Mouse (Mus musculus): ENCODE measurements at regions not wholly inside any gene's neighbourhood (a gene's known extent, or its start where the extent isn't known, plus 50 kb on each side); places are given as distances from the start of the nearest gene placed in this dataset.
"Not testable (repeated sequence)": the region's sequence is repeated elsewhere in the genome, so short reads cannot be mapped to it uniquely, and the experiment has no call there.

DNA sequence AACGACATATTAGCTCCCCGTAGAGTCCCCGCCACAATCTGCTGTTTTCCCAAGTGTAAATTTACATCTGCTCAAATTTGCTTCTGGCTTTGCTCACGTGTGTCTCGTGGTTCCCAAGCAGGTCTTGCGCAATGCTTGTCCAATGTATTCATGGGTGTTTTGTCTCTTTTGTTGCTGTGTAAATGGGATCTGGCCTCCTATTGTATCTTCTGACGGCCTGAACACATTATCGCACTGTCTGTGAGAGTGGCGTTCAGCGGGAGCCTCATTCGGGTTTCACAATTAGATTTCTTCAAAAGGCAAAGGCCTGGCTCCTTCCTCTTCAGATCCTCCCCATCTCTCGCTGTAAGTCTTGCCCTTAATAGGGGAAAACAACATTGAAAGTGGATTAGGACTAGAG, 274.5 kb downstream of the Fam19a5 start:
- DNase-seq = no peak

DNA sequence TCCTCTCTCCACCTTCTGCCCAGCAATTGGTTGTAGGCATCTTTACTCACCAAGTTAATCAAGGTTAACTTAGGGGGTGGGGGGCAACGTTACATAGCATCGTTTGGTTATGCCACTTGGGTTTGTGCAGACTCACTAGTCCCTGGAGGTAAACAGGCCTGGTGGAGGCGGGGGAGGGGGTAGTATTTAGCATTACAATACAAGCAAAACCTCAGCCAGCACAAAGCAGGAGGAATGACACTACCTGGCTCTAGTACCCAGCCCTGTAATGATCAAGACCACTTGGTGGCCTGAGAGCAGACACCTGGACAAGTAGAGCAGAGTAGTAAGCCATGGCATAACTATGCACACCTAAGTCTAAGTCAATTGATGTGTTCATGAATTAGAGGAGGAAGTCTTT, 298.0 kb downstream of the Fam19a5 start:
- no peak for DNase-seq

DNA sequence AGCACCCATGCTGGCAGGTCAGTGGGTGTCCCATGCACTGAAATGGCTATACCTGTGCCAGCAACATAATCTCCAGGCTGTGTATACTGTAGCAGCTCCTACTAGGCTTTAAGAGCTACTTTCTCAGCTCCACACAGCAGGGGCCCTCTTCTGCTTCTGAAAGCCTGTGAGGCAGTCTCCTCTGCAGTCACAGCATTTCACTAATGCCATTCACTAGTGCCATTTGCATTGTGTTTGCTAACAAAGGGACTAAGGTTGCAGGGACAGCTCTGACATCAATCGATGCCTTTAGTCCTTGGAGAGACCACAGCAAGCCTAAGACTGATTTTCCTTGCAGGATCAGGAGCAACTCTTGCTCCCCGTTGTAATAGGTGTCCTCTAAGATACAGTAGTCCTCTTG, 315.0 kb downstream of the Fam19a5 start:
- no peak for DNase-seq

DNA sequence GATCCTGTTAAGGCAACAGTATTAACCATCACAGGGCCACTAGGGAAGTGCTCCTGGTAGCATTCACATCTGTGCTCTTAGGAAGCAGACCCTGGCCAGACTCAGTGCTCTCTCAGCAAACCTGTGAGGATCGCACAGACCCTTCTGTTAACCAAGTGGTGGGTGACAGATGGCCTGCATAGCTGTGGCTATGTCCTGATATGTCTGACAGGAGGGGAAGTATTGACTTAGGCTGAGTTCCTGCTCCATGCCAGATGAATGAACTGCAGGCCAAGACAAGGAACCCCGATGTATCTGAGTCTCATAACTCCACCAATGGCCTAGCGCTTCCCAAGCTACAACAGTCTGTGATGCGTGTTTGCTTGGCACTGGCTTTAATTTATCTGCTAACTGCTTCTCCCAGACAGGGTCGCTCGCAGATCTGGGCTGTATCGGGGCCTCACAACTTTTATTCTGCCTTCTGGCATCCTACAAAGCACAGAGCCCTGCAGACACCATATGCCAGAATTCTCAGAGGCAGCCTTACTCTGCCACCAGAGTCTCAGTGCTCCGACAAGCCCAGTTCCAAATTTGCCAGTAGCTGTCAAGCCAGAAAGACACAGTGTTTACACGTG, 332.3 kb downstream of the Fam19a5 start:
- peak in 1 of 2 experiments; percentile 16 for DNase-seq

DNA sequence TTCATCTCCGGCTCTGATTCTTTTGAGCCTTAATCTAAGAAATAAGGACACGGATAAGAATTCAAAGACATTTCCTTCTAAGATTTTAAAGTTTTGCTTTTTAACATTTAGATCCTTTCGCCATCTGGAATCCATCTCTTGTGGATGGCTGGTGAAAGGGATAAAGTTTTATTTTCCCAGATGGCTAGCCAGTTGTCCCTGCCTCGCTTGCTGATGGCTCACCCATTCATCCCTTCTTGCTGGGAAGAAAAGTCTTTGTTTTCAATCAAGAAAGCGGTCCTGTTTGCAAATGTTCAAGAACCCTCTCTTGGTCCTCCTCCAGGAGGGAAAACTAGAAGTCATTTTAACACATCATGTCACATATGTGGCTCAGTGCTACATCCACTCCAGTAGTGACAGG, 346.8 kb downstream of the Fam19a5 start:
- DNase-seq = no peak

DNA sequence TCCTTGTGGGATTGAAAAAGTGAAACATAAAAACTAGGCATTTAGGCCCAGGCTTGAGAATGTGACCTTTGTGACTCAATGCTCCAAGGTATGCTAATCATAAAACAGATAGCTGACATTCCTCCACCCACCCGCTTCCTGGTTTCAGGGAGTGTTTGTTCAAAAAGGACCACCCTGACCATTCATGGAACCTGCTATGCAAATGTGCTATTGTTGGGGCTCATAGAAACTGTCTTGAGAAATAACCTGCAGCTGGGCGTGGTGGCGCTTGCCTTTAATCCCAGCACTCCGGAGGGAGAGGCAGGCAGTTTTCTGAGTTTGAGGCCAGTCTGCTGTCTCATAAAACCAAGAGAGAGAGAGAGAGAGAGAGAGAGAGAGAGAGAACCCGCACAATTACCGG, 350.8 kb downstream of the Fam19a5 start:
- DNase-seq = not testable (repeated sequence)

DNA sequence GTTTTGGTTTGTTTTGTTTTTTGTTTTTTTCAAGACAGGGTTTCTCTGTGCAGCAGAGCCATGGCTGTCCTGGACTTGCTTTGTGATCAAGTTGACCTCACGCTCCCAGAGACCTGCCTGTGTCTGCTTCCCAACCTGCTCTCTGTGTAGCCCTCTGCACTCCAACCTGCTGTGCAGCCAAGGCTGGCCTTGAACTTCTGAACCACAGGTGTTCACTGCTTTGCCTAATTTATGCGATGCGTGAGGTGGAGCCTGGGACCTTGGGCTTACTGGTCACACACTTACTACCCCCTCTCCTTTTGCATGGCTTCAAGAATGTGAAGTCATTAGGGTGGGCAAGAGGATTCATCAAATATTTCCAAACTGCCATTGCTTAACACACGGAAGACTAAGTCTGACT, 354.6 kb downstream of the Fam19a5 start:
- DNase-seq = no peak

DNA sequence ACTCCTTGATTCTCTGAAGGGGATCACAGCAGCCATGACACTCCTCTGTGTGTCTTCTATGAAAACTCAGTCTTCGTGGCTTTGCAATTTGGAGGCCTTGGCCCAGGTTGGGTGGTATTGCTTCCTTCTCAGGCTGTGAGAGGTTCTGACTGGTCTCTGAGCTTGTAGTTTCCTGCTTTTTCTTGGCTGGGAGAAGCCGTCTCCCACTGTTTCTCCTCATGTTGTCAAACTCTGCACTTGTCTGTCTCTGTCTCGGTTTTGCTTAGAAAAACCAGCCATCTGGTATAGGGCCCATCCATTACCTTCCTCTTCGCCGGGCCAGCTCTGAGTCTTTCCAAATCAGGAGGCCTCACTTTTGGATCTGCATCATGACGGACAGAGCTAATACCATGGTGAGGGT, 360.3 kb downstream of the Fam19a5 start:
- no peak for DNase-seq

DNA sequence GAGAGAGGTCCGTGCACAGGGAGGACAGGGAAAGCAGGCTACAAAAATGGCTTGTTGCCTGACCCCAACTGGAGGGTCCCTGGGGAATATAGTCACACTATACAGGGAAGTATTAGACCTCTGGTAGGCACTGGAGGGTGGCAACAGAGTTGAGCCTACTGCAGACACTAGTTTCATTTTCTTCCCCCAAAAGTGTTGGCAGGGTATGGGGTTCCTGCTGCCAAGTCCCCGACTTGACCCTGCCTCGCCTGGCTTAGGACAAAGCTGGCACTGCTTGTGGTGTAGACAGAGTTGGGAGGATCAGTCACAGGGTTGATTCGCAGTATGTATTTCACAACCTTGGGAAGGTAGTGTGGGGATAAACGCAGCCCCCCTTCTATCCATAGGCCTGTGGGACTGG, 362.2 kb downstream of the Fam19a5 start:
- peak in 1 of 2 experiments; percentile 11 for DNase-seq

DNA sequence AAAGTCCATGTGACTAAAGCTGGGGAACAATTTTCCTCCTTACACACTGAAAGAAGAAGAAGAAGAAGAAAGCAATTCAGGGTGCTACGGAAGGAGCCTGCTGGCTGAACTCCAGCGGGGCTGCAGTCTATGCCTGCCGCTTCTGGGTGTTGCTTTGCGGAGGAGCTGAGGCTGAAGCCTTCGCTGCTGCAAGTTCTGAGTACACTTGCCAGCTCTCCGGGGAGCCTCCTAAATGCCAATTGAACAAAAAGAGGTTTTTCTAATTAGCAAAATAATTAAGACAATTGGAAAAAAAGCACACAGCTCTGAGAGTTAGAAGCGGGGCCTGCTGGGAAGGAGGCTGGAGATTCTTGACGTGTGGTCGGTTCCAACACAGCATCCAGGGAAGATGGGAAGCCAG, 378.0 kb downstream of the Fam19a5 start:
- peak; percentile 28 to 40 for DNase-seq

DNA sequence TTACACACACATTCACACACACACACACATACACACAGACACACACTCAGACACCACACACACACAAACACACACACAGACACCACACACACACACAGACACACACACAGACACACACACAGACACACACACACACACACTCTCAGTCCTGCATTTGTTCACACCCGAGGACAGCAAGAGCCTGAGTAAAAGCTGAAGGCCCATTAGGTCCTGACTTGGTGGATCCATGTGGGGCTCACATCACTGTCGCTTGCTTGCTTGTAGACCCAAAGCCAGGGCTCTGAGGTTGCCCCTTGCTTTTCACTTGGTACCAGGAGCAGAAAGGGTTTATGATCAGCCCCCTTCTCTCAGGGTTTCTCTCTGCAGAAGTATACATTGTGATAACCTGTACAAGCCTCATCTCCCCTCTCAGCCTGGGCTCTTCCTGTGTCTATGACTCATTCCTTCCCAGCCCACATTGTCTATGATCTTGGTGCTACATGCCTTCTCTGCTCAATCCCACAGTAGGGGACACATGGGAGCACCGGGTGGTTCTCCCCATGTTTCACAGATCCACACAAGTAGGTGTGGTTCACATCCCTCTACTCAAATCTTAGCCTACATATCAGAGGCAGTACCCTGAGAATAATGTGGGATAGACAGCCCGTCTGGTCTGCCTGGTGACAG, 378.8 kb downstream of the Fam19a5 start:
- no peak for DNase-seq

DNA sequence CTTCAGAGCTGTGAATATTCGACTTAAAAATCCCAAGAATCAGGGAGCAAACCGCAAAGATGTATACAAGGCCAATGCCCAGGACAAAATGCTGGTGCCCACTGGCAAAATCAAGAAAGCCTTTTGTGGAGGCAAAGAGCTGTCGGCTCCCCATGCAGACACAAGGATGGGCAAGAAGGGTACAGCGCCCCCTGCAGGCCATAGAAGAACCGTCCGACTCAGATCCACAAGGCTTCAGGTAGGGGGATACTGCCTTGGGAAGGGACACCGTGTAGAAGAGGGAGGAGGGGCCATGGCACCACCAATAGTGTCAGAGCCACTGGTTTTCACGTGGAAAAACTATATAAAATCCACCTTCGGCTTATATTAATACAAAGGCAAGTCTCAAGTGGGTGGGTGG, 379.8 kb downstream of the Fam19a5 start:
- no peak for DNase-seq

DNA sequence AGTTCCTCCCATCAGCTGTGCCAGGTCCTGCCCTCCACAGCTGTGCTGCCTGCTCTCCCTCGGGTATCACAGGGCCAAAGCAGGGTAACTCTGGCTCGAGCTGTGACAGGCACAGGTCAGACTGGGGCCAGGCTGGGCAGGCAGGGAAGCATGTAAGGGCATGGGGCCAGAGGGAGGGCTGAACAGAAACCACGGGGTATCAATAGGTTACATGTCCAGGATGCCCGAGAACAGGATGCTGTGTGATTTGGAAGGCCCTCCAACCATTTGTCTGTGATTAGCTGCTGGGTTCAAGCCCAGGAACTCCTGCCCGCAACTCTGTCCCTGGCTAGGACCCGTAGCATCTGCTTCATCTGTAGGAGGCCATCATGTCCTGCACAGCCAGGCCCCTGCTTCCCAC, 391.9 kb downstream of the Fam19a5 start:
- DNase-seq = no peak

DNA sequence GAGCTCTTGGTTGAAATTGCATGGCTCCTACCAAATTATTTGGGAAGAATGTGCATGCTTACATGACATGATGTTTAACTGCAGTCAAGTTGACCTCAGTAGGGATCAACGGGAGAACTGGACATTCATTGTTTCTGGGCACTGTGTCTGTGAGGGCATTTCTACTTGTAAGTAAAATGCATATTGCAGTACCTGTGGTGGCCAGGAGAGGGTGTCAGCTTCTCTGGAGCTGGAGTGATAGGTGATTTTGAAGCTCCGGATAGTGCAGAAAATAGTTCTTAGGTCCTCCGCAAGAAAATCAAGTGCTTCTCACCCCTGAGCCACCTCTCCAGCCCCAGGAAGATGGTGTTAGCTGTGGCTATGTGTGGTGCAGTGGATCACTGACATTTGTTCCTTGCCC, 396.7 kb downstream of the Fam19a5 start:
- DNase-seq = peak in 1 of 2 experiments; percentile 46

DNA sequence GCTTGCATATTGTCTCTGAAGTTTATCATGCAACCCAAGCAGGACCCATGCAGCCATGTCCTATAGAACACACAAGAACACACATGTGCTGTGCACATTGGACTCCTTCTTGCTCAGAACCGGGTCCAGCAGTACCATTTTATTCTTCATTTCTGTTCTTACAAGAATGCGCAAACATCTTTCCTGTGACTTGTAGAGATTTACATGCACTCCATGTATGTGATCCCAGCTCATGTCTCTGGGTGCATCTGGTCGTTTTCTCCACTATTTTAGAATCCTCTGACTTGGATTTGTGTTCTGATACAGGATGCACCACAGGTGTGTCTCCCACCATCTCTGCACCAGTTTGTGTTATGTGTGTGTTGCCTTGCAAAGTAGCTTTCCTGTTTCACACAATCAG, 408.4 kb downstream of the Fam19a5 start:
- no peak for DNase-seq

DNA sequence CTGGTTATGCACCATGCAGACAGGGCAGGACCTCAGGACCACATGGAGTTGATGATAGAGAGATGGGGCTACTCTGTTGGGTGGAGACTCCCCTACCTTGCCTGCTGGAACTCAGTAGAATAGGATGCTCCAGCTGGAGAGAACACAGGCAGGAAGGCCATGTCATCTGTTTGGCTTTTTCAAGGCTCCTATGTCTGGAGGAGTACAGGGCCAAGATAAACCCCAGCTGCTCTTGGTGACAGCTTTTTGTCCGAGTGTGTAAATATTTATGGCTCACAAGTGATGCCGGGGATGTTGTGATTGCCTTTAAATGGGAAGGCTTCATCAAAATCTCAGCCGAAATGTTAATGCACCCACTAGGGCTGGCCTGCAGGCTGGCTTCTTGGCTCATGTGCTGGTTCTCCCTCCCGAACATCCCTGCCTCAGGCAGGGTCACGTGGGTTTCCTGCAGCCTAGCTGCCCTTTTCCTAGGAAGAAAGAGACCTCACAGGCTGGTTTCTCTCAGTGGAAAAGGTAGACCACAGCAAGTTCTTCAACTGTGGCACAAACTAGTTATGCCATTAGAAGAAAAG, 411.7 kb downstream of the Fam19a5 start:
- no peak for DNase-seq

DNA sequence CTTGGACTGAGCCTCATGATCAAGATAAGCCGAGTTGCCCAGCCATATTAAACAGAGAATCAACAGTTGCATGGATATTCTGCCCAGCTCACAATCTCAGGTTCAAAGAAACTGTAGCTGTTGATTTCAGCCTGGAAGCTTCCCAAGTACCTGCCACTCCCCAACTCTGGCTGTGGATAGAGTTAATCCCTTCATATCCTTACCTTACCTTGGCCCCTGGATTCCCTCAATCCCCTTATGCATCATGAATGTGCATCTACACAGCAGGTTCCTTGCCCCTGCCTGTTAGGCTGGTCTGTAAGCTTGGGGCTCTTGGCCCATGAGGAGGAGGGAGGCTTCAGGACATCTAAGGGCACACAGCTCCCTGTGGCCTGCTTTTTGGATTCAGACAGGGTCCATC, 414.8 kb downstream of the Fam19a5 start:
- no peak for DNase-seq

DNA sequence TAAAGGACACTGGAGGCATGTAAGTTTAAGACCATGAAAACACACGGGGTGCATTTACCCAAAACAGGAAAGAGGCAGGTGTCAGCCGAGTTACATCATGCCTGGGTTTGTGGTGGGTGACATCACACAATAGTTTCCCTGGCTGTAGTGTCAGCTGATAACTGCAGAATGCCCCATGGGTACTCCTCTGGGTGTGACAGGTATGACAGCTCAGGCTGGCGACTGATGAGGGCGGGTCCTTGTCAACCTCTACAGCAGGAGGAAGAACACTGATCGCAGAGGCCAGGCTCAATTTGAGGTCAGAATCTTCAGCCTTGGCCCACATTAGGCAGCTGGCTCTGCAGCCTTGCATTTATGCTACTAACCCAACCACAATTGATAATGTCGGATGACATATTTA, 428.5 kb downstream of the Fam19a5 start:
- no peak for DNase-seq

DNA sequence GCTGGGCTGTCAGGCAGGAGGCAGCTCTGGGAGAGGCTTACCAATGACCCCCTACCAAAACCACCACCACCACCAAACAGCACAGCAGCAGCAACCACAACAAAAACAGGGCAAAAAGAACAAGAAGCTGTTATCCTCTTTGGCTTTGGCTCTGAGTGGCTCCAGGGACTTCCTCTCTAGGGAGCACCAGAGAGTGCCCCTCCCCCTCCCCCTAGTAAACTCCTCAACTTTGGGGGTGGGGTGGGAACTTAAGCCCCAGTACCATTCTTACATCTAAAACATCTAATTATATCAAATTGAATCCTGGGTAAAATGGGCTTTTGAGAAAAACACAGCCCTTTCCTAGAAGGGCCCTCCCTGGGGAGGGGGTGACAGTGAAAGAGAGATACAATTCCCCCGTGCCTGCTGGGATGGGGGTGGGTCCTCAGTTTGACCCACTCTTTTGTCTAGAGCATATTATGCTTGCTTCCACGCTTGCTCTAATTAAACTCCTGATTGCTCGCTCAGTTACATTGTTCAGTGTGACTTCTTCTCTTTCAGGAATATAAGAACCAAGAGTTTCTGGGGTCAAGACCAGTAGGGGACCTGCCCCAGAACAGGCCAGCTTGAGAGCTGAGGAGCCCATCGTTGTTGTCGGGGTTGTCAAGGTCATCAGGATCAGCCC, 443.4 kb downstream of the Fam19a5 start:
- no peak for DNase-seq

DNA sequence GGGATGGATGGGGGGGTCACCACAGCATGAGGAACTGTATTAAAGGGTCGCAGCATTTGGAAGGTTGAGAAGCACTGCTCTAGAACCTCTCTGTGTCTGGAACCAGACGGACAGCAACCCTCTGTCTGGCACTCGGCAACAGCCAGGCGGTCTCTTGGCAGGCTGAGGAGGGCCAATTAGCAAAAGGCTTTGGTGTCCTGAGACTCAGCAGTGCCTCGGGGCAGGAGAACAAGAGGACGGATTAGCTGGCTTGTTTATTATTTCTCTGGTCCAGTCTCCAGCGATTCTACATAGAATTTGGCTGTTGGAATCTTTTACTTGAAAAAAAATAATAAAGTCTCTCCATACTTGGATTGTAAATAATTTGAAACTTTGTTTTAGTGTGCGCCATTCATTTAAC, 450.4 kb downstream of the Fam19a5 start:
- peak in 1 of 2 experiments; percentile 15 for DNase-seq

DNA sequence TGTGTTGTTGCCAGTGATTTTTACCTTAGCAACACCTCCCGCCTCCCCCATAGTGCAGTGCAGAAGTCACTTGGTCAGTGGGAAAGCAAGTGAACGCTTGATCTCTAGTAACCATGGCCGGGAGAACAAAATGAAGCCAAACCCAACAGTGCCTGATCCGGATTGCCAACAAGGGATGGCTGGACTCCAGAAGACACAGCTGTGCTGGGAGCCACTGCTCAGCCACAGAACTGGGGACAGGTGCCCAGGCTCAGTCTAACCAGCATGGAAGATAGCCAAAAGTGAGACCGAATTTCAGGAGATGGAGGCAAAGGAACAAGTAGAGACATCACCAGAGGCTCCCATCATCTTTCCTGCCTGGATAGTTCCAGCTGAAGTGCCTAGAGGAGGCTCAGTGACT, 473.0 kb downstream of the Fam19a5 start:
- peak in 1 of 2 experiments; percentile 14 for DNase-seq

DNA sequence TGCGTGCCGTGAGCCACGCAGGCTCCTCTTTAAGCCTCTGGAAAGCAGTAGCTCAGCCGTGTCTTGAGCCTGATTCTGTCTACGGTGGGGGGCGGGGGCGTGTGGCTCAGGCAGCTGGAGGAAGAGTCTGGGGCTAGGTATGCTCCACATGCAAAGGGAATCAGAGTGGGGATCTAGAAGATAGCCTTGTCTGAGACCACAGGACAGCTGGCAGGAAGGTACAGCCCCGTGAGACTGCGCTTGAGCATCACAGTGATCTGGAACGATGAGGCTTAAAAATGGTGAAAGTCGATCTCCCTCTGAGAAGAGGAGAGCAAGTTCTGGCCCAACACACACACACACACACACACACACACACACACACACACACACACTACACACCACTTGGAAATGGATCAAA, 488.7 kb downstream of the Fam19a5 start:
- DNase-seq = no peak

DNA sequence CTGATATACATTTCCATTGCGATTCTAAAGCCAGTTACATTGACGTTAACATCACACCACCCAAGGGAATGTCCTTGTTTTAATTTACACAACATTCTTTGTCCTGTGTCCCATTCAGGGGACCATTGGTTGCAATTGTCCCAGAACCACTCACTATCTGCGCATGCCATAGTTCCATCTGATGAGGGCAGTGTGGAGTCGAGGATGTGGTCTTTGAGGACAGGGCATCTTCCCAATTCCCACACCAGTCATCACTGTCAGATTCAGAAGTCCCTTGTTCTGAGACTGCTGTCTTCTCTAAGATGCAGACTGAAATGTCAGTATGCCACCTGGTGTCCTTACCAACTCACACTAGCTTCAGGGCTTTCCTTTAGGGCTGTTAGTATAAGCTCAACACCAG, 489.6 kb downstream of the Fam19a5 start:
- no peak for DNase-seq

DNA sequence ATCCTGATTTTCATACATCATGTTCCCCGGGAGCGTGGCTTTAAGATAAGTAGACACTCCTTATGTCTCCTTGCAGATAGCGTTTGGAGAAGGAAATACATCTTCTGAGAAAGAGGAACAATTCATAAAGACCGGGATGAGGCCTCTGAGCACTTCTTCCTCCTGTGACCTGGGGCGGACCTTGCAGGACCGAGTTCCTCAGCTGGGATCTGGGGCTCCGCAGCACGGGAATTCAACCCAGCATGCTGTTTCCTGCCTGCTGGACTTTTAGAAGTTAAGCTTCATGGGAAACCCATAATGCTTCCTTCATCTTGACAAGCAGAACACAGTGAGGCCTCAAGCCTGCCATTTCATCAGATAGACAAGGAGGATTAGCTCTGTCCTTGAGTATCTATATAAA, 491.4 kb downstream of the Fam19a5 start:
- DNase-seq = no peak

All from layer of hippocampus, postnatal 36 days (tissue).